Mouse (Mus musculus) liver, embryonic 11.5 days (tissue): ENCODE results near the gene Serinc5. TPM values are rescaled to one million over a fixed set of nuclear protein-coding genes. Genes with fewer than 3 reads are reported as not detected.
"Not testable (repeated sequence)": the region's sequence is repeated elsewhere in the genome, so short reads cannot be mapped to it uniquely, and the experiment has no call there.

ENCODE experiments used
- ATAC-seq: fragments of 200-750 bp; cut with Nextera tagmentation; replicated peaks from 2 replicates; pipeline ENCODE4 v1.8.0; 2017; ENCODE audit warnings: moderate number of reproducible peaks, mild to moderate bottlenecking, moderate TSS enrichment, moderate library complexity; ENCODE audit not compliant: low FRiP score
- DNase-seq: peaks from one replicate; pipeline ENCODE4 v3.0.0-alpha.2; 2017; ENCODE audit warnings: low spot score
- H3K27ac ChIP-seq: fragments of 300-500 bp; sonication (generic); 2 replicates; pipeline ENCODE4 v1.5.1; 2014; ENCODE audit warnings: mild to moderate bottlenecking, low read depth, low read length, control low read depth
- H3K27me3 ChIP-seq: fragments of 300-500 bp; sonication (generic); replicated peaks from 2 replicates; pipeline ENCODE4 v1.6.1; 2014; ENCODE audit warnings: low read length, mixed read lengths; ENCODE audit not compliant: control insufficient read depth, insufficient read depth
- H3K36me3 ChIP-seq: fragments of 300-500 bp; sonication (generic); 2 replicates; pipeline ENCODE4 v1.6.1; 2014; ENCODE audit warnings: mild to moderate bottlenecking, low read length, moderate library complexity, mixed read lengths; ENCODE audit not compliant: control insufficient read depth, insufficient read depth
- H3K4me1 ChIP-seq: fragments of 300-500 bp; sonication (generic); replicated peaks from 2 replicates; pipeline ENCODE4 v1.6.1; 2014; ENCODE audit warnings: low read length, mixed read lengths; ENCODE audit not compliant: control insufficient read depth, insufficient read depth
- H3K4me2 ChIP-seq: fragments of 300-500 bp; sonication (generic); 2 replicates; pipeline ENCODE4 v1.6.1; 2014; ENCODE audit warnings: mild to moderate bottlenecking, control low read depth, moderate library complexity
- H3K4me3 ChIP-seq: fragments of 300-500 bp; sonication (generic); 2 replicates; pipeline ENCODE4 v1.5.1; 2014; ENCODE audit warnings: low read depth, low read length, control low read depth
- H3K9ac ChIP-seq: fragments of 300-500 bp; sonication (generic); 2 replicates; pipeline ENCODE4 v1.6.1; 2014; ENCODE audit warnings: low read depth, low read length, control low read depth
- H3K9me3 ChIP-seq: fragments of 300-500 bp; sonication (generic); 2 replicates; pipeline ENCODE4 v1.6.1; 2016; ENCODE audit warnings: low read length, inconsistent platforms, mixed read lengths; ENCODE audit not compliant: control insufficient read depth
- WGBS: fragments of 180-500 bp; shearing (Covaris S2); extraction: QIAGEN DNeasy Blood & Tissue Kit; methylation state at CpG from one replicate; pipeline ENCODE4 v1.1.7; 2014; 5-methylcytosine and 5-hydroxymethylcytosine counted together
- polyA plus RNA-seq: library from polyadenylated mRNA; unstranded; fragments of >200 nt; fragmentation: Nextera tagmentation; extraction: Ambion mirVana; gene quantifications from 2 replicates; pipeline ENCODE4 v1.2.1, GENCODE M21; 2014

Gene Serinc5
- polyA plus RNA-seq, 1 experiment from 2014 or later: 27.5 TPM

- no peak overlapping the region for H3K4me3 ChIP-seq
- no peaks in the 10 kb centered on the region for H3K27me3 ChIP-seq
- WGBS: 86% methylated on average over 7 of the region's 7 CpGs
- DNase-seq: no peak
- no peak overlapping the region for H3K27ac ChIP-seq
- ATAC-seq: no peak
- peaks cover 14% of the 10 kb centered on the region for H3K4me1 ChIP-seq
- H3K4me2 ChIP-seq: no peak overlapping the region
- H3K36me3 ChIP-seq: no peaks in the 10 kb centered on the region
- H3K9me3 ChIP-seq: no peaks in the 10 kb centered on the region
- no peak overlapping the region for H3K9ac ChIP-seq
These were observed 68.8 kb downstream of the Serinc5 start for GRCm38 (mm10) chr13:92679661-92680060.

DNA sequence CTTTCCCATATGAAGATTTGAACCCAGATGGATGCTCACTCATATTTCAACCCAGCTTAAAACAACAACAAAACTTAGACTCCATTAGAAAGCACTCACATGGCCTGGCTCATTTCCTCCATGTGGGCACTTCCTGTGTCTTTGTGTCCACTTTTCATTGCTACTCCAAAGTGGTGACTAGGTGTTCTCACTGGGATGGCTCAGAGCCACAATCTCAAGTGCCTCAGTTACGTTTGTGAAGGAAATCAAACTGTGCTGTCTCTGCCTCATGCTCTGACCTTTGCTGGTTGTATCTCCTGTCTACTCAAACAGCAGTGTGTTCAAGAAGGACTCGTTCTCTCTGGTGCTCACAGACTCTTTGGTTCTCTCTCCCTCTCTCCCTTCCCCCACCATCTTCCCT is 70.7 kb downstream of the Serinc5 start:
- Histone ChIP-seq H3K9me3 (peaks cover 3% of the 10 kb centered on the region), H3K36me3 (peaks cover 5% of the 10 kb centered on the region; the same call in 1 of the 2 replicates), H3K4me1 (no peaks in the 10 kb centered on the region), H3K4me2 (no peak overlapping the region), H3K9ac (no peak overlapping the region), H3K27ac (no peak overlapping the region), H3K27me3 (no peaks in the 10 kb centered on the region), H3K4me3 (no peak overlapping the region)
- 76% methylated on average over 2 of the region's 2 CpGs for WGBS
- ATAC-seq (no peak), DNase-seq (no peak)

- H3K4me1 ChIP-seq: no peaks in the 10 kb centered on the region
- 75% methylated on average over 6 of the region's 6 CpGs for WGBS
- ATAC-seq (no peak), DNase-seq (no peak)
- no peak overlapping the region for H3K27ac ChIP-seq
- H3K9me3 ChIP-seq: peaks cover 5% of the 10 kb centered on the region
- no peak overlapping the region for H3K4me2 ChIP-seq
- peaks cover 5% of the 10 kb centered on the region; the same call in 1 of the 2 replicates for H3K36me3 ChIP-seq
- no peak overlapping the region for H3K4me3 ChIP-seq
- no peak overlapping the region for H3K9ac ChIP-seq
- no peaks in the 10 kb centered on the region for H3K27me3 ChIP-seq
These were observed 71.9 kb downstream of the Serinc5 start for GRCm38 (mm10) chr13:92682833-92683232.

DNA sequence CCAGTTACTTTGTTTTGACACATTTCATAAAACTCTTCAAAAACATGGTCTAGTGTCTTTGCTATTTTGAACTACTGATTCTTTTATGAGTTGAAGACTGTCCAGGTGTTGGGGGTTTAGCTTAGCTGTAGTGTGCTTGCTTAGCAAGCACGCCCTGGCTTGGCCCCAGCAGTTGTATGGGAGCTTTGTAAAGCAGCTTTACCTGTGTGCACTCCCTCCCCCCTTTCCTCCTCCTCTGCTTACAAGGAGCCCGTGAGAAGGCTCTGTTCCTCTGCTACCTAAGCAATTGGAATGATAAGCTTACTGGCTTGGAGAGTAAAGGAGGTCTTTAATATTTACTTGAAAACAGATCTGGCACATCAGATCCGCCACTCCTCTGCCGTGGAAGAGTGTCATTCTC is 72.6 kb downstream of the Serinc5 start:
- H3K27ac ChIP-seq: no peak overlapping the region
- no peak for DNase-seq

GRCm38 (mm10) chr13:92684310-92684709 is 73.4 kb downstream of the Serinc5 start:
- WGBS: 89% methylated on average over 4 of the region's 4 CpGs
- Histone ChIP-seq H3K4me2 (no peak overlapping the region), H3K27me3 (no peaks in the 10 kb centered on the region), H3K9ac (no peak overlapping the region), H3K4me3 (no peak overlapping the region), H3K27ac (no peak overlapping the region), H3K36me3 (peaks cover 9% of the 10 kb centered on the region; the same call in 1 of the 2 replicates), H3K9me3 (peaks cover 5% of the 10 kb centered on the region), H3K4me1 (no peaks in the 10 kb centered on the region)
- DNase-seq: no peak
- ATAC-seq: no peak

More for the DNA sequence above, 72.6 kb downstream of the Serinc5 start:
- Histone ChIP-seq H3K27me3 (no peaks in the 10 kb centered on the region), H3K36me3 (peaks cover 5% of the 10 kb centered on the region; the same call in 1 of the 2 replicates), H3K4me3 (no peak overlapping the region), H3K4me1 (no peaks in the 10 kb centered on the region), H3K4me2 (no peak overlapping the region), H3K9ac (no peak overlapping the region), H3K9me3 (peaks cover 5% of the 10 kb centered on the region)
- WGBS: 66% methylated on average over 4 of the region's 4 CpGs
- ATAC-seq: no peak

DNA sequence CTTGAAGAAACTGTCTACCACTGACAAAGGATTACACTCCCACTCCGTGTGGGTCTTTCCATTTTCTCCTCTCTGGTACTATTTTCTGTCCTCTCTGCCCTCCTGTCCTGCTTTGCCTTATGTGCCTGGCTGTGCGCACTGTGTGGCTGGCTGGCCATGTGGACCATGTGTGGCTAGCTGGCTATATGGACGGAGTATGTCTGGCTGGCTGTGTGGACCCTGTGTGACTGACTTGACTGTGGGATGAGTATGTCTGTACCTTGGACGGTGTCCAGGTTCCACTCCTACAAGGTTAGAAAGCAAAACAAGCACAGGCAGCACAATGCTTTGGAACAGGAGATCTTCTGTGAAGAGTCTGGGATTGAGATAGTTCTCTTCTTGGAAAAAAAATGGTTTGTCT is 74.4 kb downstream of the Serinc5 start:
- Histone ChIP-seq H3K4me3 (no peak overlapping the region), H3K9me3 (peaks cover 5% of the 10 kb centered on the region), H3K4me2 (no peak overlapping the region), H3K36me3 (peaks cover 9% of the 10 kb centered on the region; the same call in 1 of the 2 replicates), H3K27ac (no peak overlapping the region), H3K4me1 (no peaks in the 10 kb centered on the region), H3K27me3 (no peaks in the 10 kb centered on the region), H3K9ac (no peak overlapping the region)
- WGBS: 92% methylated on average over 4 of the region's 4 CpGs
- no peak for ATAC-seq
- no peak for DNase-seq

GRCm38 (mm10) chr13:92687151-92687550 is 76.3 kb downstream of the Serinc5 start:
- not testable (repeated sequence) for H3K9me3 ChIP-seq, DNase-seq, H3K27ac ChIP-seq, ATAC-seq, H3K4me3 ChIP-seq, H3K9ac ChIP-seq, H3K36me3 ChIP-seq, H3K4me1 ChIP-seq, H3K27me3 ChIP-seq, H3K4me2 ChIP-seq
- 92% methylated on average over 1 of the region's 1 CpGs for WGBS

DNA sequence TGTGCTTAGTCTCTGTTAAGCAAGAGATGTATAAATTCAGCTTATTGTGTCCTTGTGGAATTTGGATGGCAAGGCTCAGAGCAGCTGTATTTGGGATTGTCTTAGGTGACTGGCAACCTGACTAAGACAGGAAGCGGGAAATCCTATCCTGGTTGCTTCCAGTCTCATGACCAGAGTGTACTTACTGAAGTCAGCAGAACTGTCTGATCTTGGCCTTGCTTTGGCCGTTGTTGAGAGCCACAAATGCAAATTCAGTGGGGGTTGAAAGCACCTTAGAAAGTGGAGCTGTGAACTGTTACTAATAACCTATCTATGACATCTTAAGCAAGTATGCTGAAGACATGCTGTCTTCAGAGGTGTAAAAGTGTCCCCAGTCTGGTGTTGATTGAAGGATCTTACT is 78.2 kb downstream of the Serinc5 start:
- no peaks in the 10 kb centered on the region for H3K27me3 ChIP-seq
- peaks cover 5% of the 10 kb centered on the region for H3K9me3 ChIP-seq
- H3K9ac ChIP-seq: no peak overlapping the region
- whole genome bisulfite sequencing: 92% methylated on average over 2 of the region's 2 CpGs
- ATAC-seq (no peak), DNase-seq (no peak)
- no peaks in the 10 kb centered on the region for H3K4me1 ChIP-seq
- peaks cover 9% of the 10 kb centered on the region; the same call in 1 of the 2 replicates for H3K36me3 ChIP-seq
- no peak overlapping the region for H3K4me3 ChIP-seq
- no peak overlapping the region for H3K4me2 ChIP-seq
- no peak overlapping the region for H3K27ac ChIP-seq

GRCm38 (mm10) chr13:92693866-92694550 is 83.1 kb downstream of the Serinc5 start:
- Histone ChIP-seq H3K4me2 (no peak overlapping the region), H3K9ac (no peak overlapping the region), H3K36me3 (peaks cover 3% of the 10 kb centered on the region; the same call in 1 of the 2 replicates), H3K4me3 (no peak overlapping the region), H3K4me1 (no peaks in the 10 kb centered on the region), H3K9me3 (no peaks in the 10 kb centered on the region), H3K27me3 (no peaks in the 10 kb centered on the region), H3K27ac (no peak overlapping the region)
- ATAC-seq (no peak), DNase-seq (no peak)
- 75% methylated on average over 10 of the region's 10 CpGs for WGBS
